Mouse (Mus musculus) olfactory bulb, adult 2 months (tissue): Measurements from ENCODE around the gene 1700029I15Rik.

Source experiments
- CTCF ChIP-seq: fragments of 200-500 bp; IDR thresholded peaks from 2 replicates; pipeline ENCODE4 v1.5.1; 2012; ENCODE audit warnings: low read depth, mild to moderate bottlenecking, low read length, moderate library complexity; ENCODE audit not compliant: insufficient read depth
- POLR2A ChIP-seq: fragments of 200-500 bp; IDR thresholded peaks from 2 replicates; pipeline ENCODE4 v1.6.1; 2012; ENCODE audit warnings: mild to moderate bottlenecking, low read depth, low read length, moderate library complexity; ENCODE audit not compliant: insufficient read depth

DNA sequence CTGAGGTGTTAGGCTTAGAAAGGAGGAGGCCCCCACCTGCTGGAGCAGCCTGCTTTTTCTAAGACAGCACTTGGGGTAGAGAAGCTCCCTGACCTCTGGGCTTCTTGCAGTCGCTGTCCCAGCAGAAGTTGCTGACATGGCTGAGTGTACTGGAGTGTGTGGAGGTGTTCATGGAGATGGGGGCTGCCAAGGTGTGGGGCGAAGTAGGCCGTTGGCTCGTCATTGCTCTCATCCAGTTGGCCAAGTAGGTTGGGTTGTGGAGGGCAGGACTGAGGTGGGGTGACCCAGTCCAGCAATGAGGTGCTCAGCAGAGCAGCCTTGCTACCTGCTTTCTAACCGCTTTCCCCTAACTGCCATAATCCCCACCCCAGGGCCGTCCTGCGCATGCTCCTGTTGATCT lies 5.0 kb upstream of the 1700029I15Rik start:
- TF ChIP-seq POLR2A (no peak), CTCF (no peak)
